Mouse (Mus musculus): ENCODE results near the gene Gosr2. TPM values are rescaled to one million over a fixed set of nuclear protein-coding genes. Genes with fewer than 3 reads are reported as not detected.

The Gosr2 gene
- polyA plus RNA-seq, 2 experiments, result 27.6 to 39.1 TPM

DNA sequence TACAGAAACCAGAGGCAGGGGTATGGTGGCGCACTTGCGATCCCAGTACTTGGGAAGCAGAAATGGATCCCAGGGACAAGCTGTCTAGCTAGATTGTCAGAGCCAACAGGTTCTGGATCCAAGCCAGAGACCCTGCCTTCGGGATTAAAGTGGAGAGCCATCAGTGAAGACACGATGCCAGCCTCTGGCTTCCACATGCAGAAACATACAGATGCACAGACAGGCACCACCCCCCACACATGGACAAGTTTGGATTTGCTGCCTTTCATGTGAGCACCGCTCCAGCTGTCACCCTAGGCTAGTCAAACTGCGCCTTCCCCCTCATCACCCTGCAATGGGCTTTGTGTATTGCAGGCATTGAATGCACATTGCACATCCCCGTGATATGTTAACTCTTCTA is 39.5 kb downstream of the Gosr2 start:
- Histone ChIP-seq H3K27ac (no peak overlapping the region), H3K4me3 (ENCODE audit: insufficient read depth in 1 of 2, low read depth in 2 of 2, low read length in 2 of 2) (no peak overlapping the region), H3K9ac (replicated peaks) (no peak overlapping the region), H3K27me3 (ENCODE audit: control insufficient read depth, insufficient read depth, low read length) (no peaks in the 10 kb centered on the region), H3K36me3 (replicated peaks; ENCODE audit: control insufficient read depth, insufficient read depth, low read depth) (no peaks in the 10 kb centered on the region), H3K4me2 (ENCODE audit: low read depth) (no peak overlapping the region), H3K9me3 (ENCODE audit: control insufficient read depth, low read length) (no peaks in the 10 kb centered on the region), H3K4me1 (replicated peaks; ENCODE audit: control insufficient read depth in 2 of 2, insufficient read depth in 2 of 2, low read length in 1 of 2) (no peaks in the 10 kb centered on the region)
- DNase-seq (ENCODE audit: low read depth in 3 of 3, low spot score in 3 of 3) (no peak), ATAC-seq (ENCODE audit: insufficient read depth) (no peak)
- TF ChIP-seq EP300 (IDR thresholded peaks at IDR 0.05; ENCODE audit: low read depth) (no peak), CTCF (IDR thresholded peaks at IDR 0.05; ENCODE audit: low read depth) (no peak)
- 63% methylated on average over 7 of the region's 7 CpGs for WGBS (ENCODE audit: insufficient replicate concordance)

DNA sequence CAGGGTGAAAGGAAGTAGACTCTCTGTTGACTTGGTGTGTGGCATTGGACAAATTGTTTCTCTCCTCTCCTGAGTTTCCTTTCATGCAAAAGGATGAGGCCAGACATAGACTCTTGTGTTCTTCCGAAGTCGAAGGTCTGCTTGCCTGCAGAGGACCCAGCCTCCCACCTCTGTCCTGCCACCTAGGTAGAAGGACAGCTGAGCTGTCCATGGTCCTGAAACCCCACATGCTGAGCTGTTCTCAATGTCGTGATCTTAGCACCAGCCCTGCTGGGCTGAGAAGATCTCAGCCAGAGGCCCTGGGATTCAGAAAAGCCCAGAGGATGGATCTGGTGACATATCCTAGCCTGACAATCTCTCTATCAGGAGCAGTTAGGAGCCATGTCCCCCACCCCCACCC is 41.2 kb downstream of the Gosr2 start:
- Histone ChIP-seq H3K4me2 (ENCODE audit: low read depth) (no peak overlapping the region), H3K9ac (replicated peaks) (no peak overlapping the region), H3K27ac (no peak overlapping the region), H3K9me3 (ENCODE audit: control insufficient read depth, low read length) (no peaks in the 10 kb centered on the region), H3K4me1 (replicated peaks; ENCODE audit: control insufficient read depth in 2 of 2, insufficient read depth in 2 of 2, low read length in 1 of 2) (no peaks in the 10 kb centered on the region), H3K27me3 (ENCODE audit: control insufficient read depth, insufficient read depth, low read length) (peaks cover 4% of the 10 kb centered on the region), H3K36me3 (replicated peaks; ENCODE audit: control insufficient read depth, insufficient read depth, low read depth) (no peaks in the 10 kb centered on the region), H3K4me3 (ENCODE audit: insufficient read depth in 1 of 2, low read depth in 2 of 2, low read length in 2 of 2) (no peak overlapping the region)
- DNase-seq (ENCODE audit: low read depth in 3 of 3, low spot score in 3 of 3) (peak in 2 of 3 experiments; percentile 19 to 28), ATAC-seq (ENCODE audit: insufficient read depth) (no peak)
- no peak for TF ChIP-seq EP300 (IDR thresholded peaks at IDR 0.05; ENCODE audit: low read depth)
- no peak for TF ChIP-seq CTCF (IDR thresholded peaks at IDR 0.05; ENCODE audit: low read depth)
- 3% methylated on average over 3 of the region's 3 CpGs for WGBS (ENCODE audit: insufficient replicate concordance)

DNA sequence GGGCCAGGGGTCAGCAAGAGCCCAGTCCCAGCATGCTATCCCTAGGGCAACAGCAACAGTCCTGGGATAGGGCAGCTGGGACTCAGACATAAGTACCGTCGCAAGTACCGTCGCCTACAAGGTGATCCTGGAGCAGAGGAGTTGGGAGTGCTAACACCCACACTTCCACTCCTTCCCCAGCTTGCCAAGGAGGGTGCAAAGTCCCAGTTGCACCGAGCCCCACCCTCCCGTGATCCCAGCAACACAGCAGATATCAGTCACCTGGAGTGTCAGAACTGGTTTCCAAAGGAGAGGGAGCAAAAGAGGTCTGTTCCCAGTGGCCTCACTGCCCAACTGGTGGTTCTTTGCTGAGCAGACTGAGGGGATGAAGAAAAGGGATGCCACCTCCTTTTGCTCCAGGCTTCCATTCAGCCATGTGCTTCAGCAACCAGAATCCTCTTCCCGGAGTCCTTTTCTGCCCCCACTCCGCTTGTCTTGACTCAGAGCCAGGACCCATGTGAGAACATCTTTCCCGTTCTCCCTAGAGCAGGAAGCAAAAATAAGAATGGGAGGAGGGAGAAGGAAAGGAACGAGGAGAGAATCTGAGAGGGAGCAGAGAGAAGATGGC is 44.2 kb downstream of the Gosr2 start:
- no peak overlapping the region for H3K27ac ChIP-seq
- ATAC-seq (ENCODE audit: insufficient read depth), result no peak
- H3K36me3 ChIP-seq (replicated peaks; ENCODE audit: control insufficient read depth, insufficient read depth, low read depth), result no peaks in the 10 kb centered on the region
- H3K4me1 ChIP-seq (replicated peaks; ENCODE audit: control insufficient read depth in 2 of 2, insufficient read depth in 2 of 2, low read length in 1 of 2), result no peaks in the 10 kb centered on the region
- DNase-seq (ENCODE audit: low read depth in 3 of 3, low spot score in 3 of 3), result no peak
- no peak overlapping the region for H3K9ac ChIP-seq (replicated peaks)
- no peaks in the 10 kb centered on the region for H3K9me3 ChIP-seq (ENCODE audit: control insufficient read depth, low read length)
- no peak overlapping the region for H3K4me2 ChIP-seq (ENCODE audit: low read depth)
- H3K4me3 ChIP-seq (ENCODE audit: insufficient read depth in 1 of 2, low read depth in 2 of 2, low read length in 2 of 2), result no peak overlapping the region
- H3K27me3 ChIP-seq (ENCODE audit: control insufficient read depth, insufficient read depth, low read length), result peaks cover 34% of the 10 kb centered on the region
- WGBS (ENCODE audit: insufficient replicate concordance), result 52% methylated on average over 10 of the region's 10 CpGs
- TF ChIP-seq CTCF (IDR thresholded peaks at IDR 0.05; ENCODE audit: low read depth) (no peak), EP300 (IDR thresholded peaks at IDR 0.05; ENCODE audit: low read depth) (no peak)

DNA sequence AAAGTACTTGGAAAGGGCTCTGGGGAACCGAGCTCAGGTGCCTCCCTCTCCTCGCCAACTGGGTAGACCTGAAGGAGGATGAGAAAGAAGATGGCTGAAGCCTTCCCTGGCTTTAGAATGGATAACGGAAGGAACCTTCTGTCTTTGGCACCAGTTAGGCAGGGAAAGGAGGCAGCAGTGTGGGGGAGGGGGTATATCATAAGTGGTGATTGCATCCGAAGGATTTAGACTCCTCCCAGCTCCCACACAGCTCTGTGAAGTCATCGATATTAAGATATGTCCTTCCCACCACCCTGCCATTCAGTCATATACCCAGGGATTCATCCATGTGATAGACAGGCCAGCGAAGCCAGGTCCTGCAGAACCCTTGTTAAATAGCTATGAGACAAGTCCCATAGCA is 46.3 kb downstream of the Gosr2 start:
- DNase-seq (ENCODE audit: low read depth in 3 of 3, low spot score in 3 of 3) (no peak), ATAC-seq (ENCODE audit: insufficient read depth) (no peak)
- H3K9me3 ChIP-seq (ENCODE audit: control insufficient read depth, low read length), result no peaks in the 10 kb centered on the region
- H3K4me3 ChIP-seq (ENCODE audit: insufficient read depth in 1 of 2, low read depth in 2 of 2, low read length in 2 of 2), result no peak overlapping the region
- TF ChIP-seq EP300 (IDR thresholded peaks at IDR 0.05; ENCODE audit: low read depth) (no peak), CTCF (IDR thresholded peaks at IDR 0.05; ENCODE audit: low read depth) (no peak)
- 58% methylated on average over 6 of the region's 6 CpGs for WGBS (ENCODE audit: insufficient replicate concordance)
- no peaks in the 10 kb centered on the region for H3K4me1 ChIP-seq (replicated peaks; ENCODE audit: control insufficient read depth in 2 of 2, insufficient read depth in 2 of 2, low read length in 1 of 2)
- H3K4me2 ChIP-seq (ENCODE audit: low read depth), result no peak overlapping the region
- H3K36me3 ChIP-seq (replicated peaks; ENCODE audit: control insufficient read depth, insufficient read depth, low read depth), result no peaks in the 10 kb centered on the region
- H3K9ac ChIP-seq (replicated peaks), result no peak overlapping the region
- peaks cover 42% of the 10 kb centered on the region for H3K27me3 ChIP-seq (ENCODE audit: control insufficient read depth, insufficient read depth, low read length)
- H3K27ac ChIP-seq, result no peak overlapping the region

DNA sequence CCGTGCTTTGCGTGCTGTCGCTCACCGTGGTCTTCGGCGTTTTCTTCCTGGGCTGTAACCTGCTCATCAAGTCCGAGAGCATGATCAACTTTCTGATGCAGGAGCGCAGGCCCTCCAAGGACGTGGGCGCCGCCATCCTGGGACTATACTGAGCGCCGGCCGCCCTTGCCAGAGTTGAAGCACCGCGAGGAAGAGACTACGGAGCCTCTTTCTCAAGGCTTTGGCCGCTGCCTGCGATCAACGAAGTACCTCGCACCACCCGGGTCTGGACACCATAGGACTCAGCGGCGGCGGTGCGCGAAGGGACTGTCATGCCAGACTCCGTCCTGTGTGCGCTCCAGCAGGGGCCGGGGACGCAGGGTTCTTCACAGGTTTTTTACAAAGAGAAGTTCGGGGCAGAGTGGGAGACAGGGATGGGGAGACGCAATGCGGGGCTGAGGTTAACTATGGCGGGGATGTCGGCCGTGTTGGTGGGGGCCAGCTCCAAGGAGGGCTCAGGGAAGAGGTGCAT is 47.7 kb downstream of the Gosr2 start:
- peaks cover 42% of the 10 kb centered on the region for H3K27me3 ChIP-seq (ENCODE audit: control insufficient read depth, insufficient read depth, low read length)
- H3K27ac ChIP-seq, result no peak overlapping the region
- no peak overlapping the region for H3K4me3 ChIP-seq (ENCODE audit: insufficient read depth in 1 of 2, low read depth in 2 of 2, low read length in 2 of 2)
- no peaks in the 10 kb centered on the region for H3K9me3 ChIP-seq (ENCODE audit: control insufficient read depth, low read length)
- no peaks in the 10 kb centered on the region for H3K36me3 ChIP-seq (replicated peaks; ENCODE audit: control insufficient read depth, insufficient read depth, low read depth)
- no peak overlapping the region for H3K9ac ChIP-seq (replicated peaks)
- ATAC-seq (ENCODE audit: insufficient read depth) (no peak), DNase-seq (ENCODE audit: low read depth in 3 of 3, low spot score in 3 of 3) (no peak)
- no peaks in the 10 kb centered on the region for H3K4me1 ChIP-seq (replicated peaks; ENCODE audit: control insufficient read depth in 2 of 2, insufficient read depth in 2 of 2, low read length in 1 of 2)
- H3K4me2 ChIP-seq (ENCODE audit: low read depth), result no peak overlapping the region
- WGBS (ENCODE audit: insufficient replicate concordance), result 1% methylated on average over 37 of the region's 37 CpGs
- TF ChIP-seq CTCF (IDR thresholded peaks at IDR 0.05; ENCODE audit: low read depth) (no peak), EP300 (IDR thresholded peaks at IDR 0.05; ENCODE audit: low read depth) (no peak)

Measured in liver, embryonic 14.5 days (tissue).